Mouse (Mus musculus) layer of hippocampus, postnatal 14 days (tissue): ENCODE results near the gene Mlst8. TPM values are rescaled to one million over a fixed set of nuclear protein-coding genes. Genes with fewer than 3 reads are reported as not detected.

Experiments
- DNase-seq, 2 experiments: peaks; one replicate each; pipeline ENCODE4 v3.0.0; 2021 to 2022; ENCODE audit warnings: low spot score in 2 of 2, mixed read lengths in 1 of 2
- long read RNA-seq, 2 experiments: library from polyadenylated mRNA; stranded (forward); transcript quantifications; one replicate each; pipeline ENCODE4 v2.0.0; 2021
- total RNA-seq, 2 experiments: library from RNA; stranded (reverse); gene quantifications; 2 replicates each; pipeline ENCODE4 v1.2.3; 2021

The Mlst8 gene
- total RNA-seq = 10 to 100 TPM; 30.7 to 32.1 TPM
- long read RNA-seq, experiment 1, transcript Mlst8-202 (9 exons, 3,340 nt) = major isoform, 5 of 41 reads
- long read RNA-seq, experiment 1, partial matches to known transcripts = 2 of 41 reads
- long read RNA-seq, experiment 1, other reads (novel, unspliced or antisense) = 29 of 41 reads
- long read RNA-seq, experiment 2, transcript Mlst8-202 (9 exons, 3,340 nt) = major isoform, 8 of 66 reads
- long read RNA-seq, experiment 2, transcript Mlst8-201 (9 exons, 3,358 nt) = minor isoform, 6 of 66 reads
- long read RNA-seq, experiment 2, partial matches to known transcripts = 5 of 66 reads
- long read RNA-seq, experiment 2, other reads (novel, unspliced or antisense) = 45 of 66 reads

DNA sequence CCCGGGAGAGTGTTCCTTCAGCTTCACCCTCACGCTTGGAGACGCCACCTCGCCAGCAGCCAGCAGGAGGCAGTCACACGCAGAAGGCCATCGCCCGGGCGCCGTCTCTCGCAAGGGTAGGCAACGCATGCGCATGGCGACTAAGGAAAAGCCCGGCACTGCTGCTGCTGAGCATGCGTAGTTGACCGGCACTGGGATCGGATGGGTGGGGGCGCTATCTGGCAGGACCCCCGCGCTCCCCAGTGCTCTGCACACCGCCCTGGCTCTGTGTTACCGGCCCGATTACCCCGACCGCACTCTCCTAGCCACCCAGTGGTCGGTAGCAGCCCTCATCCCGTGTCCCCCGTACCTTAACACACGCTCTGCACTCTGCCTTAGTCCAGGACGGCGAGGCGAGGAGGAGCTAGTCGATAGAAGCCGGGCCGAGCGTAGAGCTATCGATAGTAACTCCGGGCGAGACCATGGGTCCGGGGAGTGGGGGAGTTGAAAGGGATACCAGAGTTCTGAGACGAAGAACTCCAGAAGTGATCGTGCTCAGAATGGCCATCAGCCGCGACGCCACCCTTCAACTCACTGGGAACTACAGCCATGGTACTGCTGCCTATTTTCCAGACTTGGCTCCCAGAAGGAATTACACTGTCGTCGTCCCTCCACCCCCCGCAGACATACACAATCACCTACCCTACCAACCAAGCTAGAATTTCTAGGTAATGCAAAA lies at the start of gene Mlst8:
Gene Mlst8 (minus strand): TSS at position 416 of the 718 bp plus-strand sequence.
- DNase-seq = peak; percentile 98 to 99

DNA sequence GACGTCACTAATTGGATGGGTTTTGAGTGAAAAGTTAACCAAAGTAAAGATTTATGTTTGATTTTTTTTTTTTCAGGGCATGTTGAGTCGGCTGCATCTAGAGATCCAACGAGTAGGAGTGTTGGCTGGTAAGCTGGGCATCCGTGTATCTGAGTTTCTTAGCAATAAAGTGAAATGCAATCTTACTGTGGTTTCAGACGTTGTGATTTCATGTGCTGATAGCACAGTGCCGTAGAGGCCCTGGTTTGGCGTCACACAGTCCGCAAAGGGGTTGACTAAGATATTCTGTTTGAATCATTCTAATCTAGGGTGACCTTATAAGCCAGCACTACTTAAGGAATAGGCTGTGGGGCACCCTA lies 49.7 kb upstream of the Mlst8 start:
- DNase-seq = no peak

DNA sequence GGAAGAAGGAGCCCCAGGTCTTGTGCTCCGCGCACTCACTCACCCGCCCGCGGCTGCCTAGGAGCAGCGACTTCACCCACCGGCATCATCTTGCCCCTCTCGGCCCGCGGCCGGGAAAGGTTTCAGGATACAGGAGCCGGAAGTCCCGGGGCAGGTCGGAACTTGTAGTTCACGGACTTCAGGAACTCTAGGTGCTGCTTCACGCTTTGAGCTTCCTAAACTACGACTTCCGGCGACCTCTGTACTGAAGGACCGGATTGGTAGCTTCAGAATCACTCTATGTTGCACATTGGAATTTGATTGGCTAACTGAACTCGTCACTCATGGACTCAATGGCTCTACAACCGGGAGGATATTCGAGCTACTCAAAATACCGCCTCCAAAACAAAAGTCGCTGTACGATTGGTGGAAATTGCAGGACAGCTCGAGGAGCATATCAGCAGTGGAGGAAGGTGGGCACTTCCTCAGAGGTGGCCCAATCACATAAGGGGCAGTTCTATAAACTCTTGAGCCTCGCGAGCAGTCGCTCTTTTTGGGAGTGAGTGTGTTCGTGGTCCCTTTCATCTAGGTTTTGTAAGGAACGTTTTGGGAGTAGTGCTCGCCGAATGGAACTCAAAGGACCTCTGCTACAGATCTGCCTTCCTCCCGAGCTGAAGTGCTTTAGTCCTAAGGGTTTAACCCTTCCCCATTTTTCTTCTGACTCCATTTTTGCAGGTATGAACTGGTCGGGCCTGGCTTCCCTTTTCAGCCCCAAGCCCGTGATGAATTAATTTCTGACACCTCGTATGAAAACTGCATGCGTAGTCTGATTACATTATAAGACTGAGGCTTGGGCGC lies 49.1 kb upstream of the Mlst8 start, which contains the start of gene Traf7:
Gene Traf7 (minus strand): TSS at position 216 of the 837 bp plus-strand sequence.
- DNase-seq = peak; percentile 87 to 99

DNA sequence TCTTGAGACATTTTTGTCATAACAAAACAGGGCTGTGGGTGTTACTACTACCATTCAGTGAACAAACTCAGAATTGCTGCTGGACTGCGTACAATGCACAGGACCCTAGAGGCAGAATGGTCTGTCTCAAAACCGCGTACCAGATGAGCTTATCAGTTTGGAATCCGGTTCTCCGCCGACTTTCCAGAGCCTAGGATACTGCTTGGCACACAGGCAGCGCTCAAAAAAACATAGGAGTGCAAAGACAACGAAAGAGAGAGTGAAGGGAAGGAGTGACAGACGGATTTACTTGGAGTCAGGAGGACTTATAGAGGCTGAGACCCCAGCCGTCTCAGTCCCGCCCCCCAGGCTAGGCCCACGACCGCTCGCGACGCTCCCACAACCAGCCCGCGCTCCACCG lies 48.4 kb upstream of the Mlst8 start:
- no peak for DNase-seq

DNA sequence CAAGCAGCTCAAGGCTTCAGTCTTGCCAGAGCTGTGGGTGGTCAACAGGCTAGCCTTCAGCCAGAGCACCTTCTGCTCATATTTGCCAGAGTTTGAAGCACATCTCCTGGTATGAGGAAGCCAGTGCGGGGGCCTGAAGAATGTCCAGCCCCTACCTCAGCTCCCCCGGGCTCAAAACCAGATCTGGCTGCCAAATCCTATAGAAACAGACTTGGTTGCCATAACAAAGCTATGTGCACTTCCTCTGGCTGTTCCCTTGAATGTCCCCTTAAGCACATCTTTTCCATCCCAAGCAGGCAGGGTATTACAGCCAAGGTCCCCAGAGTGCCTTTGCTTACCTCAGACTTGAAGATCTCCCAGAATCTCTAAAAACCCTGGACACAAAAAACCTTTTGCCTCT lies 45.9 kb upstream of the Mlst8 start:
- DNase-seq = no peak

DNA sequence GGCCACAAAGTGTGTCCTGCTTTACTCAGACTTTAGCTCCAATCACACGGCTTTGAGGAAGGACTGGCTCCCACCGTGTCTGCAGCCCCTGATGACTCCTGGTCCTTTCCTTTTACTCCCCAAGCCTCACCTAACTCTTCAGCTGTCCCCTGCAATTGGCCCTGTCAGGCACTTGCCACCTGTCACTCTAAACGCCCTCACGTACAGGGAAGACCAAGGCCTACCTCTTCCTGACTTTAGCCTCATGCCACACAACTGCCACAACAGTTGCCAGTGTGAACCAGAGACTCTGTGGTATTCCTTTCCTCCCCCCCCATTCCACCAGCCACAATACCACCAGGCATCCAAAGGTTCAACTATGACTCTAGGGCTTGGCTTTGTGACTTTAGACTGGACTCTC lies 41.6 kb upstream of the Mlst8 start:
- no peak for DNase-seq

DNA sequence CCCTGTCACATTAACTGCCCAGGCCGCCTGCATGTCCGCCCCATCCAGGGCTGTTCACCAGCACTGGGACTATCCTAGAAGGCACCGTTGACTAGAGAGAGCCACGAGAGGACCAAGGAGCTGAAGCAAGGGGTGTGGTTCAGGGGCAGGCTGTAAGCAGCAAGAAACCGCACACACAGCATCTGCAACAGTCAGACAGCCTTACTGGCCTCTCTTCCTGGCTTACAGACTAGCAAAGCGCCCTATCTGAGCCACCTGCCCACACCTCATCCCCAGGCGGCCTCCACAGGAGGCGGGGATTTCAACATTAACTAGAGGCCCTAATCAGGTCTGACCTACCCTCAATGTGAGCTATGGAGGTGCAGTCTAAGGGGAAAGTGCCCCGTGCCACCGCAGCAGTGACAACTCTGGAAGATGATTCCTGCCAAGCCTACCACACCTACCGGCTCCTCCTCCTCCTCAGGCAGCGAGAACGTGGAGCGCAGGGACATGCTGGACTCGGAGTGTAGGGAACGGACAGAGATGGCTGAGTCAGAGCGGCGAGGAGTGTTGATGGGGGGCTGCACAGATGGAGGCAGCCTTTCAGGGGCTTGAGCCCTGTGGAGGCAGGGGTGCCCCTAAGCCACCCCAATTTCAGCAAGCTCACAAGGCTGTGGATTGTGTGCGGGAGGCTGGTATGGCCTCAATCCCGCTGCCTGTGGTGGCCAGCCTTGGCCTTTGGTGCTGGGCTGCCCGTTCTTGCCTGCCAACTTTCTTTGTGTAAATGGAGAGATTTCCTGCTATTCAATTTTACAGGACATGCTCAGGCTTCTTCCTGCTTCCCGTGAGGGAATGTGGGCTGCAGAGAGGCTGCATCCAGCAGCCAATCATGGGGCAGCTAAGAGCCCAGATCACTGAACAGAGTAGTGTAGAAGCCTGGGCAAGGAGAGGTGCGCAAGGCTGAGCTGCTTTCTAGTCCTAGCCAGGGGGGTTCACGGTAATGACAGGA lies 35.7 kb upstream of the Mlst8 start:
- DNase-seq = no peak

DNA sequence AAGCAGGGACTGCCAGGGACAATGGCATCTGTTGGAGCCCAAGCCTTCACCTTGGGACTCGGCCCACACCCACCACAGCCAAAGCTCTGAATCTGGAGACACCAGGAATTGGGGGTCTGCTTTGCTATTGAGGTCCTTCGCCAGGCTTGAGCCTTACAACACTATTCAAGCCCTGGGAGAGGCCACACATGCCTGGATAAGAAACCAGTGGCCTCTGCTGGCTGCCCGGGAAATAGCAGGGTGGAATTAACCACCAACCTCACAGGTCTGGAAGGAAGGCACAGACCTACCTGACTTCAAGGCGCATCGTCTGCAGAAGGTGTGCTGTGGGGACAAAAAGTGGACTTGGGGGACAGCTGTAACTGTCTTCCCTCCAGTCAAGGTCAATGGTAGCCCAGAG lies 34.7 kb upstream of the Mlst8 start:
- DNase-seq = peak in 1 of 2 experiments; percentile 79

DNA sequence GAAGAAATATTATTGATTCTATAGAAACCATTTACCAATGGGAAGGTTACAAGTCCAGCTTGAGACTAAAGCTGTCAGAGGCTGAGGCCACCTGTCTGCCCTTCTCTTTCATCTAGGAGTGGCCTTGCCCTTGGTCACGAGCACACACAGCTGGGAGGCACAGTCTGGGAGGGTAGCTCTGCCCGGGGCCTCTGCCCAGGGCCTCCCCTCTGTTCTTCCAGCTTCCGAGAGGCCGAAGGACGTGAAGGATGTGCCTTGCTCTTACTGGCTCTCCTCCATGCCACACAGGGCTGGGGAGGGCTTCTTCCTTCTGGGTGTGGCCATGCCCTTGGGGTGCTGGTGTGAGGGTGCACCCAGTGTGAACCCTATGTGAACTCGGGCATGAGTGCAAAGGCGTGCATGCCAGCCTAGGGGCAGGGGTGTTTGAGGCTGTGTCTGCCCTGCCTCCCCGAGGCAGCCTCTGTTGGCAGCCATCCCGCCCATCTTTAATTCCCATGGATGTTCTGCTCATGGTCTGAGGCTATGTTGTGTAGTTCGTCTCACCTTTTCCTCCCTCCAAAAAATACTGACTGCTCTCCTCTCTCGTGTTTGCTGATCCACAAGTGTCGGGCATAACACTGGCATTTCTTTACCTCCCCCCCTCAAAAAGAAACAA lies 29.1 kb upstream of the Mlst8 start:
- no peak for DNase-seq

DNA sequence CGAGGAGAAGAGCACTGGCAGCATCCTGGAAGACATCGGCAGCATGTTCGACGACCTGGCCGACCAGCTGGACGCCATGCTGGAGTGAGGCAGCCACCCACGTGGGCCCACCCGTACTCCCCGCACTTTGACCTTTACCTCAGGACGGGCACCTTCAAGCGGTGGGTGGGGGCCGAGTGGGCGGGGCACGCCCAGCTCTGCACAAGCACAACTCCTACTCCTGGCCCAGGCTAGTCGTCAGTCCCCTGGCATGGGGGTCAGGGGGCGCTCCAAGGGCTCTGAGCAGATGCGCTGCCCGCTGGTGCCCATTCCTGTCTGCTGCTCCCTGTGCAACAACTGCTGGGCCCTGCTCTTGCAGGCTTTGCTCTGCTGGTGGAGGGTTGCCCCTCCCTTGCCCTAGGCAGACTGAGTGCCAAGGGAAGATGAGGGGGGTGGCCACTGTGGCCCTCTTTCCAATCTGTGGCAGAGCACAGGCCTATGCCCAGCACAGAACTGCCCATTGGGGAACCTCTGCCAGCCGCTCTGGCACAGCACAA lies 28.3 kb upstream of the Mlst8 start:
- no peak for DNase-seq

DNA sequence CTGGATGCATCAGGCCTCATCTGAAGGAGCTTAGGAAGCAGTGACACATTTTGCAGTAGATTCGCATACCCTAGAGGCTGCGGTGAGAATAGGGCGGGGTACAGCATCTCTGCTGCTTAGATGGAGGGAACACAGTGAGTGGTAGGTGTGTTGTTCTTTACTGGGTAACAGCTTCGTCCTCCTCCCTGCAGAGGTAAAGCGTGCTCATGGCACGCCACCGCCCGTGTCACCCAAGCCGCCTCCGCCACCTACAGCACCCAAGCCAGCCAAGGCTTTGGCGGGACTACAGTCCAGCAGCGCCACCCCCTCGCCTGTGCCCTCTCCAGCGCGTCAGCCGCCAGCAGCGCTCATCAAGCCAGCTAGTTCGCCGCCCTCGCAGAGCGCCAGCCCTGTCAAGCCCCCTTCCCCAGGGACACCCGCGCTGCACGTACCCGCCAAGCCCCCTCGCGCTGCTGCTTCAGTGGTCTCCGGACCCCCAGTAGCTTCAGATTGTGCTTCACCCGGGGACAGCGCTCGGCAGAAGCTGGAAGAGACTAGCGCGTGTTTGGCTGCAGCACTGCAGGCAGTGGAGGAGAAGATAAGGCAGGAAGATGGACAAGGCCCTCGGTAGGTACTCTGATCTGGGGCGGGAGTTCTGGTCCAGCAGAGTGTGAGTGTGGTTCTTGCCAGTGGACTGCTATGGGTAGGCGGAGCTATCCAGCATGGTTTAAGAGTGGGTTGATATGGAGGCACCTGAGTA lies 27.6 kb upstream of the Mlst8 start:
- DNase-seq = no peak

DNA sequence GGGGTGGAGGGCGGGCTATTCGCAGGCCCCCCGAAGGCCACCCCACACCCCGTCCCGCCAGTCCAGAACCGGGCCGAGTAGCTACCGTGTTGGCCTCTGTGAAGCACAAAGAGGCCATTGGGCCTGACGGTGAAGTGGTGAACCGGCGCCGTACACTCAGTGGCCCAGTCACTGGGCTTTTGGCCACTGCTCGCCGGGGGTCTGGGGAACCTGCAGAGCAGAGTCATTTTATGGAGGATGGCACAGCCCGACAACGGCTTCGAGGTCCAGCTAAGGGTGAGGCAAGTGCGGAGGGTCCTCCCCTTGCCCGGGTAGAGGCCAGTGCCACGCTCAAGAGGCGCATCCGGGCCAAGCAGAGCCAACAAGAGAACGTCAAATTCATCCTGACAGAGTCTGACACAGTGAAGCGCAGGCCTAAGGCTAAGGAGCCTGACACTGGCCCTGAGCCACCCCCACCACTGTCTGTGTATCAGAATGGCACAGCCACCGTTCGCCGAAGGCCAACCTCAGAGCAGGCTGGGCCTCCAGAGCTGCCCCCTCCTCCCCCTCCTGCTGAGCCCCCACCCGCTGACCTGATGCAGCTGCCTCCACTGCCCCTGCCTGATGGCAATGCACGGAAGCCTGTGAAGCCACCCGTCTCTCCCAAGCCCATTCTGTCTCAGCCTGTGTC lies 26.5 kb upstream of the Mlst8 start:
- DNase-seq = no peak

DNA sequence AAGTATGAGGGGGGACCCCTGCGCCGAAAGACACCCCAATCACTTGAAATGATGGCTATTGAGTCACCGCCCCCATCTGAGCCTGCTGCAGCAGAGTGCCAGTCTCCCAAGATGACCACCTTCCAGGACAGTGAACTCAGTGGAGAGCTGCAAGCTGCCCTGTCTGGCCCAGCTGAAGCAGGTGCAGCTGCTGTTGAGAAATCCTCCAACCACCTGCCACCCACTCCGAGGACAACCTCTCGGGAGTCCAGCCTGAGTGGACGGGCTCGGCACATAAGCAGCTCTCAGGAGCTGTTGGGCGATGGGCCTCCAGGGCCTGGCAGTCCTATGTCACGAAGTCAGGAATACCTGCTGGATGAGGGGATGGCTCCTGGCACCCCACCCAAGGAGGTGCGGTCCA lies 25.2 kb upstream of the Mlst8 start:
- no peak for DNase-seq

DNA sequence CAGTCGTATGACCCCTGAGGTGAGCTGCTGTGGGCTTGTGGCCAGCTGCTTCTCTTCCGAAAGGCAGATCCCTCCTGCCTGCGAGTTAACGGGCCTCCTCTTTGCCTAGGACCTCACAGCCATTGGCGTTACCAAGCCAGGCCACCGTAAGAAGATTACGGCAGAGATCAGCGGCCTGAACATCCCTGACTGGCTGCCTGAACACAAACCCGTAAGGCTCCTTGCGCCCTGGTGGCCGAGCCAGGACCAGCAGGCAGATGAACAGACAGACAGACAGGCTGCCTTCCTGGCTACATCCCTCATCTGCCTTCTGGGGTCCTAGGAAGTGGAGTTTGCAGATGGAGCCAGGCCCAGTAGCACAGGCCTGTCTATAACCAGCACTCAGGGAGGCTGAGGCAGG lies 23.3 kb upstream of the Mlst8 start:
- DNase-seq = no peak

DNA sequence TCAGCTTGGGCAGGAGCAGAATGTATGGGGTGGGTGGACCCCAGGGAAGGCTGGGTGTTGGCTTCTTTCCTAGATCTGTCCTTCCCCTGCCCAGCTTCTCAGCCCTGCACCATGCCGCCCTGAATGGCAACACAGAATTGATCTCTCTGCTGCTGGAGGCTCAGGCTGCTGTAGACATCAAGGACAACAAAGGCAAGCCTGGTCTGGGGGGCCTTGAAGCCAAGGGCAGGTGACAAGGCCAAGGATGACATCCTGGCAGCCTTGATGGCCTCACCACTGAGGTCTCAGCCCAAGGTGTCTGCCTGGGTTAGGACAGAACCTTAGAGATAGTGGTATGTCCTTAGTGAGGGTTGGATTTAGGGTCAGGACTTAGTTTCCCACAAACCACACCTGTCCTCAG lies 17.1 kb upstream of the Mlst8 start:
- DNase-seq = no peak

DNA sequence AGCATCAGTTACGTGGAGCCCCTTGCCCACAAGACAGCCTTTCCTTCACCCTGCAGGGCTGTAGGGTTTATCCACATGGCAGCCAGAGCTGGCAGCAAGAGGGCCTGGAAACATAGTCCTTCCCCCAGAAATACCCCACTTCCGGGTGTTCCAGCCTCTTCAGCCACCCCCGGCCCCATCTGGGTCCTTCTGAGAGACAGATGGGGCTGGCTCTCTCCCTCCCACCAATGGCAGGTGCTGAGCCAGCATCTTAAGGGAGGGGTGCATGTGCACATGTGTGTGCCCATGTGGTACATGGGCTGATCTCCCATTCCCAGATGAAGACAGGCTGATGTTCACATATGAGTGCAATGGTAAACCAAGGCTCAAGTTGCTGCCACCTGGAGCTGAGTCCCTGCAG lies 16.6 kb upstream of the Mlst8 start:
- peak in 1 of 2 experiments; percentile 77 for DNase-seq

DNA sequence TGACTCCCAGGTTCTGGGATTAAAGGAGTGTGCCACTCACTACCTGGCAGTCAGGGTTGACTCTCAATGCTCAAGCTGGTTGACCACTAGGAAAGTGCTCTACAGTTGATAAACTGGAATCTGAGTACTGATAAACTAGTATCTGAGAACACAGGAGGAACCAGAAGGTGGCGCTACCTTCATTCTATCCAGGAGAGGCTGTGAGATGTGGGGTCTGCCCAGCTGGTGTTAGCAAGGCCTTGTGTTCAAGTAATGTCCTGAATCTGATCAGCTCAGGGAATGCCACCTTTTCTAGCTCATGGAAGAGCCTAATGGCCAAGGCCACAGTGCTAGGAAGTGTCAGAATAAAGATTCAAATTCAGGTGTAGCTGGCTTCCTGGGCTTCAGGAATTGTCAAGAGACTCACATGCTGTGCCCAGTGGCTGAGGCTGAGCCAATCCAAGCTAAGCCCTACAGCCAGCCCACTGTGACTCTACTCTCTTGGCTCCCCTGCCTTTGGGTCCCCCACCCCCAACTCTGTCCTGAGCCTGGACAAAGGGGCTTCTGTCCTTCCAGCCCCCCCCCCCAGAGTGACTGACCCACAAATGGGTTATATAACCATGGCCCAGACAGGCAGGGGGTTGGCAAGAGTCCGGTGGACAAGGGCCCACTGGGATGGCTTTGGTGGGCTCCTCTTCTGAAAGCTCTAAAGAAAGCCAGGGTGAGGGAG lies 15.9 kb upstream of the Mlst8 start:
- DNase-seq = peak in 1 of 2 experiments; percentile 77

DNA sequence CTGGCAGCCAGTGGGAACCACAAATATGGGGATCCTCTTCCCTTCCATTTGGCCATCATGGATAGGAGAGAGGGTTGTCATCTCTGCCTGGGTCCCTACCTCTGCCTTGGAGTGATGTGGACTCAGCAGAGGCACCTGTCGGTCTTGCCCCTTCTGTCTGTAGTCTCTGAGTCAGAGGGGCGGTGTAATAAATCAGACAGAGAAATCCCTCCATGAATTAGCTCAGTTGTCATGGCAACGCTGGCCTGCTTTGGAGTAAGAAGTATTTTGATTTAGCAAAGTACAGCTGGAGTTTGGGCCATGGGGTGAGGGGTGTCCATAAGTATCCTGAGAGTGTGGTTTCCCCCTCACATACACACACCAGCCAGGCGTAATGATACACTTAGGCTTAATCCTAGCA lies 11.5 kb upstream of the Mlst8 start:
- DNase-seq = no peak
